24 mouse cellular contexts compared by ENCODE assay signal in genomic region chr2:24384393-24384792, GRCm38 (mm10). TPM values are rescaled to one million over a fixed set of nuclear protein-coding genes. Genes with fewer than 3 reads are reported as not detected.
DNase-seq lines count a peak whose midpoint lies in the region; ATAC-seq and TF ChIP-seq lines count a peak whose summit lies in the region.
"Had no signal": no experiment of that assay in that cellular context is flagged by ENCODE, and none has a peak within 500 bp of the region (broad histone marks: within the 10 kb centered on the region; RNA-seq: fewer than 3 reads in every experiment).

No protein-coding gene starts in this region.

- no peak overlapping the region for H3K4me2 ChIP-seq in intestine, embryonic 14.5 days (ENCODE audit: low read length)
- peak overlapping the region; percentile 78 for H3K4me2 ChIP-seq in liver, embryonic 12.5 days
- H3K4me2 ChIP-seq: embryonic facial prominence, embryonic 15.5 days; midbrain, embryonic 11.5 days; neural tube, embryonic 13.5 days; stomach, embryonic 15.5 days had no signal

- no peak for TF ChIP-seq POLR2A in thymus, adult 2 months (IDR thresholded peaks at IDR 0.05; ENCODE audit: control insufficient read depth, extremely low read depth, insufficient read depth, low read length, poor library complexity)
- no peak for TF ChIP-seq POLR2A in small intestine, adult 2 months (IDR thresholded peaks at IDR 0.05; ENCODE audit: low read depth, low read length)

- no peak for ATAC-seq in intestine, embryonic 14.5 days (replicated peaks; ENCODE audit: low FRiP score, low TSS enrichment, low read depth)
- no peak for ATAC-seq in liver, embryonic 12.5 days
- ATAC-seq in activated CD4-positive, CD25-positive, alpha-beta regulatory T cell, adult 4 months, result no peak
- ATAC-seq: forebrain, postnatal 0 days; hindbrain, postnatal 0 days had no signal

- TF ChIP-seq CTCF in thymus, adult 2 months (IDR thresholded peaks at IDR 0.05; ENCODE audit: borderline replicate concordance, control insufficient read depth, extremely low read depth, insufficient read depth, low read length, poor library complexity), result no peak
- TF ChIP-seq CTCF in small intestine, adult 2 months (IDR thresholded peaks at IDR 0.05; ENCODE audit: extremely low read depth, insufficient read length, insufficient replicate concordance, low read depth, low read length), result no peak

- no peaks in the 10 kb centered on the region for H3K27me3 ChIP-seq in thymus, adult 2 months (ENCODE audit: control insufficient read depth, insufficient read depth, low read length)
- no peaks in the 10 kb centered on the region for H3K27me3 ChIP-seq in intestine, embryonic 14.5 days (replicated peaks; ENCODE audit: control insufficient read depth, insufficient read depth, low read length)
- no peaks in the 10 kb centered on the region for H3K27me3 ChIP-seq in liver, embryonic 12.5 days (replicated peaks)
- H3K27me3 ChIP-seq in small intestine, adult 2 months (ENCODE audit: control insufficient read depth, insufficient read depth, low read length), result no peaks in the 10 kb centered on the region
- H3K27me3 ChIP-seq: embryonic facial prominence, embryonic 15.5 days; neural tube, embryonic 13.5 days; stomach, embryonic 15.5 days had no signal

- no peaks in the 10 kb centered on the region for H3K9me3 ChIP-seq in intestine, embryonic 14.5 days (ENCODE audit: control insufficient read depth, low read length)
- no peaks in the 10 kb centered on the region for H3K9me3 ChIP-seq in liver, embryonic 12.5 days (replicated peaks)
- H3K9me3 ChIP-seq: embryonic facial prominence, embryonic 15.5 days; hindbrain, embryonic 10.5 days; neural tube, embryonic 13.5 days; stomach, embryonic 15.5 days had no signal

- H3K4me3 ChIP-seq in thymus, adult 2 months (ENCODE audit: control insufficient read depth, insufficient read depth, low read length), result no peak overlapping the region
- no peak overlapping the region for H3K4me3 ChIP-seq in intestine, embryonic 14.5 days (ENCODE audit: low read depth, low read length)
- H3K4me3 ChIP-seq in liver, embryonic 12.5 days, result no peak overlapping the region
- no peak overlapping the region for H3K4me3 ChIP-seq in small intestine, adult 2 months (ENCODE audit: low read depth, low read length)
- H3K4me3 ChIP-seq: embryonic facial prominence, embryonic 15.5 days; gastrocnemius, adult 2 months; heart, adult 2 months; hindbrain, embryonic 10.5 days; neural tube, embryonic 13.5 days; stomach, embryonic 15.5 days had no signal

- H3K36me3 ChIP-seq in thymus, adult 2 months (ENCODE audit: control insufficient read depth, insufficient read depth, low read length), result no peaks in the 10 kb centered on the region
- H3K36me3 ChIP-seq in intestine, embryonic 14.5 days (ENCODE audit: control insufficient read depth, insufficient read depth, low read length), result no peaks in the 10 kb centered on the region
- peaks cover 2% of the 10 kb centered on the region; the same call in 1 of the 2 replicates for H3K36me3 ChIP-seq in liver, embryonic 12.5 days
- no peaks in the 10 kb centered on the region for H3K36me3 ChIP-seq in small intestine, adult 2 months (ENCODE audit: control insufficient read depth, insufficient read depth, low read length)
- H3K36me3 ChIP-seq: embryonic facial prominence, embryonic 15.5 days; hindbrain, embryonic 10.5 days; neural tube, embryonic 13.5 days; stomach, embryonic 15.5 days had no signal

- no peak overlapping the region for H3K9ac ChIP-seq in intestine, embryonic 14.5 days (ENCODE audit: low read length)
- H3K9ac ChIP-seq in liver, embryonic 12.5 days, result no peak overlapping the region
- H3K9ac ChIP-seq: embryonic facial prominence, embryonic 15.5 days; forebrain, postnatal 0 days; neural tube, embryonic 13.5 days; stomach, embryonic 15.5 days had no signal

- peak overlapping the region; percentile 97 for H3K27ac ChIP-seq in thymus, adult 2 months (ENCODE audit: control insufficient read depth, insufficient read depth, low read length)
- peak overlapping the region; percentile 14; the same call in 1 of the 2 replicates for H3K27ac ChIP-seq in intestine, embryonic 14.5 days (ENCODE audit: low read depth)
- H3K27ac ChIP-seq in liver, embryonic 12.5 days, result no peak overlapping the region; the same call in 1 of the 2 replicates
- peak overlapping the region; percentile 89 for H3K27ac ChIP-seq in small intestine, adult 2 months (ENCODE audit: insufficient read depth, low read depth, low read length)
- H3K27ac ChIP-seq: embryonic facial prominence, embryonic 15.5 days; gastrocnemius, adult 2 months; heart, adult 2 months; hindbrain, embryonic 10.5 days; hindbrain, postnatal 0 days; neural tube, embryonic 13.5 days; stomach, embryonic 15.5 days had no signal

- no peak for DNase-seq in thymus, adult 2 months
- DNase-seq in thymus, postnatal 4 days, result no peak
- DNase-seq in intestine, embryonic 14.5 days (ENCODE audit: low spot score), result no peak
- no peak for DNase-seq in adrenal gland, adult (ENCODE audit: inconsistent age in 2 of 2, low spot score in 1 of 2)
- no peak for DNase-seq in heart, adult 9 months (ENCODE audit: low spot score in 2 of 2)
- DNase-seq: adrenal gland, postnatal 10 days; cerebellum, adult 11 months; cerebellum, postnatal 10 days; embryo, embryonic 11 days; forebrain, postnatal 0 days; gastrocnemius, adult 2 months; kidney, adult 9 months; kidney, postnatal 25 days; left cerebral cortex, postnatal 4 days had no signal

- H3K4me1 ChIP-seq in thymus, adult 2 months (replicated peaks; ENCODE audit: control insufficient read depth, insufficient read depth, low read length), result peaks cover 53% of the 10 kb centered on the region
- H3K4me1 ChIP-seq in intestine, embryonic 14.5 days (replicated peaks; ENCODE audit: control insufficient read depth, insufficient read depth, low read length), result no peaks in the 10 kb centered on the region; the same call in 1 of the 2 replicates
- peaks cover 72% of the 10 kb centered on the region for H3K4me1 ChIP-seq in liver, embryonic 12.5 days
- H3K4me1 ChIP-seq in small intestine, adult 2 months (ENCODE audit: control insufficient read depth, insufficient read depth, insufficient read length, low read length), result peaks cover 23% of the 10 kb centered on the region; the same call in 1 of the 2 replicates
- H3K4me1 ChIP-seq: hindbrain, embryonic 10.5 days; neural tube, embryonic 13.5 days had no signal

RNA-seq across cellular contexts. Expression of gene Psd4, which starts 17.0 kb away (rescaled TPM):
- 87.7 and 95.6 TPM in 2 replicates for polyA plus RNA-seq in thymus, adult 2 months (2012; rRNA removed)
- polyA plus RNA-seq in intestine, embryonic 14.5 days (2014; fragmentation: Nextera tagmentation; extraction: Ambion mirVana), result 4.5 and 7.0 TPM in 2 replicates
- 13.1 and 13.2 TPM in 2 replicates for polyA plus RNA-seq in liver, embryonic 12.5 days (2016; fragmentation: Nextera tagmentation; extraction: Ambion mirVana)
- polyA plus RNA-seq in small intestine, adult 2 months (2012; rRNA removed), result 10.6 and 14.0 TPM in 2 replicates
- 10 to 100 TPM; 65.6 to 75.6 TPM for polyA plus RNA-seq in activated CD4-positive, CD25-positive, alpha-beta regulatory T cell, adult 4 months (2017; shearing (Covaris generic))

RNA-seq across cellular contexts. Expression of gene Il1rn, which starts 47.7 kb away (rescaled TPM):
- 8.2 and 9.6 TPM in 2 replicates for polyA plus RNA-seq in thymus, adult 2 months (2012; rRNA removed)
- polyA plus RNA-seq in intestine, embryonic 14.5 days (2014; fragmentation: Nextera tagmentation; extraction: Ambion mirVana), result 0.08 and 0.24 TPM in 2 replicates
- polyA plus RNA-seq in liver, embryonic 12.5 days (2016; fragmentation: Nextera tagmentation; extraction: Ambion mirVana), result 0.54 and 1.0 TPM in 2 replicates
- 2.4 and 2.8 TPM in 2 replicates for polyA plus RNA-seq in small intestine, adult 2 months (2012; rRNA removed)
- polyA plus RNA-seq in activated CD4-positive, CD25-positive, alpha-beta regulatory T cell, adult 4 months (2017; shearing (Covaris generic)), result under 1 TPM; 0.20 to 0.77 TPM
- polyA plus RNA-seq: forebrain, postnatal 0 days had no signal
